Mouse (Mus musculus) c-Kit-positive CD71-positive TER-119-positive erythroid progenitor cells, embryonic 14.5 days (primary cell): ENCODE results near the gene Ick.

Experiments used
- DNase-seq: peaks from one replicate; pipeline ENCODE4 v3.0.0-alpha.2; 2013; ENCODE audit warnings: low spot score

Gene Ick

GRCm38 (mm10) chr9:78104973-78105372, 4.0 kb upstream of the Ick start:
- peak; percentile 54 for DNase-seq

GRCm38 (mm10) chr9:78105501-78105932, 3.5 kb upstream of the Ick start:
- peak; percentile 81 for DNase-seq

- DNase-seq, result no peak
These were observed 2.2 kb upstream of the Ick start for GRCm38 (mm10) chr9:78106821-78107220.

GRCm38 (mm10) chr9:78107582-78107911, 1.4 kb upstream of the Ick start:
- DNase-seq, result no peak

- DNase-seq, result peak; percentile 76
These were observed 838 bp upstream of the Ick start for GRCm38 (mm10) chr9:78107912-78108795.

GRCm38 (mm10) chr9:78109656-78110055, 664 bp downstream of the Ick start:
- DNase-seq, result peak; percentile 60

- DNase-seq, result no peak
These were observed 2.5 kb downstream of the Ick start for GRCm38 (mm10) chr9:78111456-78111855.

- peak; percentile 79 for DNase-seq
These were observed 4.0 kb downstream of the Ick start for GRCm38 (mm10) chr9:78112770-78113537.

- no peak for DNase-seq
These were observed 4.5 kb downstream of the Ick start for GRCm38 (mm10) chr9:78113538-78113885.

GRCm38 (mm10) chr9:78115746-78116145, 6.8 kb downstream of the Ick start:
- no peak for DNase-seq

- no peak for DNase-seq
These were observed 8.7 kb downstream of the Ick start for GRCm38 (mm10) chr9:78117690-78118089.

- DNase-seq, result no peak
These were observed 12.4 kb downstream of the Ick start for GRCm38 (mm10) chr9:78121358-78121757.

GRCm38 (mm10) chr9:78121985-78122384, 13.0 kb downstream of the Ick start:
- no peak for DNase-seq

GRCm38 (mm10) chr9:78122939-78123712, 14.1 kb downstream of the Ick start:
- DNase-seq, result no peak

GRCm38 (mm10) chr9:78124297-78124696, 15.3 kb downstream of the Ick start:
- DNase-seq, result no peak

- DNase-seq, result no peak
These were observed 17.0 kb downstream of the Ick start for GRCm38 (mm10) chr9:78126007-78126406.

GRCm38 (mm10) chr9:78126643-78127042, 17.7 kb downstream of the Ick start:
- DNase-seq, result no peak

- no peak for DNase-seq
These were observed 26.7 kb downstream of the Ick start for GRCm38 (mm10) chr9:78135658-78136057.

GRCm38 (mm10) chr9:78138044-78138676, 29.2 kb downstream of the Ick start:
- DNase-seq, result no peak

- DNase-seq, result no peak
These were observed 30.5 kb downstream of the Ick start for GRCm38 (mm10) chr9:78139463-78139862.

GRCm38 (mm10) chr9:78146099-78146498, 37.1 kb downstream of the Ick start:
- DNase-seq, result no peak

GRCm38 (mm10) chr9:78146627-78147026, 37.6 kb downstream of the Ick start:
- no peak for DNase-seq
